Mouse (Mus musculus) cerebral cortex, adult 2 months (tissue): ENCODE measurements around the gene Kctd10.

Source experiments
- WGBS: fragments of 180-500 bp; shearing (Covaris S2); methylation state at CpG from one replicate; pipeline ENCODE4 v1.1.7; 2018; 5-methylcytosine and 5-hydroxymethylcytosine counted together

Gene Kctd10

GRCm38 (mm10) chr5:114378936-114379335 is 1.4 kb downstream of the Kctd10 start:
- WGBS: 43% methylated on average over 6 of the region's 6 CpGs

GRCm38 (mm10) chr5:114378177-114378920 is 2.0 kb downstream of the Kctd10 start:
- WGBS: 50% methylated on average over 10 of the region's 10 CpGs

DNA sequence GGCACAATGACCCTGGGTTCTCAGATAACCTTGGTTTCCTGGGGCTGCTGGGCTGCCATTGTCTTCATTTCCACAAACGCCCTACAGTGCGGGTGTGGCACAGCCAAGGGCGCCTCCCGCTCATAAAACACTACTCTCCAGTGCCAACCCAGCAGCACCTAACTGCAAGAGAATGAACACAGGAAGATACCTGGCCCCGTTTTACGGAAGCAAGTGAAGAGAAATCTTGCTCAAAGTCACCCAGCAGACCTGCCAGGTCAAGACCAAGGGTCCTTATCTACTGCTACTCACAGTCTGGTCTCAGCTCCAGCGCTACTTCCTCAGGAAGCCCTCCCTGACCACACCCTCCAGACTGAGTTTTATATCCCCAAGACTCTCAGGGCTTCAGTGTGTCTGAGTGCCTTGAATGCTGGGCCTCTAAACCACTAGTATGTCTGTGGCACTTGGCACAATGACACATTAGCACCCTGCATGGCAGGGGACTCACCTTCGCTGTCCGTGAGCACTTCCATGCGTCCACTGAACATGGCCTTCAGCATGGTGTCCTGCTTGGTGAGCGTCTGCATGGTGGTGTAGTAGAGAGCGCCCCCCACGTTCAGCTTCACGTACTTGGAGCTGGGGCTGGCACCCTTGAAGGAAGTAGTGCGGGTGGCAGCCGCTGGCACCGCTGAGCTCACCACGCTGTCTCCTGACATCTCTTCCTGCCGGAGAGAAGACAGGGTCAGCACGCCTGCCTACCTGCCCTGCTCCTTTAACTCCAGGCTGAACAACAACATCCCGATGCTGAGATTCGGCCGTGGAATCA is 5.7 kb downstream of the Kctd10 start:
- 81% methylated on average over 23 of the region's 23 CpGs for WGBS

- WGBS: 84% methylated on average over 9 of the region's 9 CpGs
Measured at GRCm38 (mm10) chr5:114373581-114373980, 6.7 kb downstream of the Kctd10 start.

- WGBS: 48% methylated on average over 11 of the region's 11 CpGs
Measured at GRCm38 (mm10) chr5:114373174-114373573, 7.1 kb downstream of the Kctd10 start.

DNA sequence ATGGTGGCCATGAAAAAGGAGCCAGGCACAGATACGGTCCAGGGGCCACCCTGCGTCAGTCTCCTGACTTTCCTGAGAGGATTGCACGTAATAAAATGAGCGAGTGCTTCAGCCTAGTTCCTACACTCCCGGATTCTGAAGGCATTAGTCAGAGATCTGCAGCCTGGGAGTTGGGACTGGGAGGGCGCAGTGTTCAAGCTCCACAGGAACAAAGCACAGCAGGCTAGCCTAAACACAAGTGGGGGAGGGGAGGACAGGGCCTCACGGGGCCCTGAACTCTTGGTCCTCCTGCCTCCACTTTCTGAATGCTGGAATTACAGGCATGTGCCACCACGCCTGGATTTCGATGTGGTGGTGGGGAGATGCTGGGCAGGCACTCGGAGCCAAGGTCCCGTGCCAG is 7.7 kb downstream of the Kctd10 start:
- WGBS: 56% methylated on average over 11 of the region's 11 CpGs

GRCm38 (mm10) chr5:114371731-114372473 is 8.4 kb downstream of the Kctd10 start:
- WGBS: 72% methylated on average over 25 of the region's 25 CpGs

GRCm38 (mm10) chr5:114371331-114371730 is 9.0 kb downstream of the Kctd10 start:
- 70% methylated on average over 3 of the region's 3 CpGs for WGBS

DNA sequence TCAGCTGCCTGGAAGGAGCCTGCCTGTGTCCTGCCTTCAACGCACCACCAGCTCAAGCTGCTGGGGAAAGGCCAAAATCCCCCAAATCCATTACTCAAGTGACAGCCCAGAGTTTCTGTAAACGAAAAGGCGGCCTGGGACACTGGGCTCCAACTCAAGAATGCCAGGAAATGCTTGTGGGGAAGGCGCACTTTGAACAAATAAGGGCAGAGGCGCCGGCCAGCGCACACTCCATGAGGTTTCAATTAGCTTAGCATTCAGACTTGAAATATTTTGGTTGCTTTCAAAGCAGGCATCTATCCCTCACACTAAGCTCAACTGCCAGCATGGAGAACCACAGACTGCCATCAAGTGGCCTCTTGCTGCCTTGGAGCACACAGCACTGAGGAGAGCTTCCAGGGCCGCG is 9.9 kb downstream of the Kctd10 start:
- WGBS: 57% methylated on average over 9 of the region's 9 CpGs

- WGBS: 69% methylated on average over 9 of the region's 9 CpGs
Measured at GRCm38 (mm10) chr5:114369921-114370320, 10.4 kb downstream of the Kctd10 start.

GRCm38 (mm10) chr5:114368803-114369496 is 11.4 kb downstream of the Kctd10 start:
- WGBS: 82% methylated on average over 16 of the region's 16 CpGs

GRCm38 (mm10) chr5:114368121-114368520 is 12.2 kb downstream of the Kctd10 start:
- 84% methylated on average over 14 of the region's 14 CpGs for WGBS

GRCm38 (mm10) chr5:114365043-114365752 is 15.1 kb downstream of the Kctd10 start:
- WGBS: 67% methylated on average over 23 of the region's 23 CpGs

DNA sequence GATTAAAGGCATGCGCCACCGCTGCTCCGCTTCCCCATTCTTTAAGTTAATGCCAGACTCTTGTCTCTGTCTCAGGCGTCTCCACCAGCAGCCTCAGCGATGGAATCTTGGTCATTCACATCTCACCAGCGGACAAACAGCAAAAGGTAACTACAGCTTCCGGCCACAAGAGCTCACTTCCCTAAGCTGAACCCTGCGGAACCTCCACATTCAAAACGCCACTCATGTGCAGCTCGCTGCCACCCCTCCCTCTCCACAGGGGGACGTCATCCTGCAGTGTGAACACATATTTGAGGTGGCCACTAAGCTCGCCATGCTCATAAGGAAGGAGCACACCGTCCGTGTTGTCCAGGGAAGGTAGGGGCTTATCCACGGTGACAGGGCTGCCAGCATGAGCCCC is 19.3 kb downstream of the Kctd10 start:
- 91% methylated on average over 15 of the region's 15 CpGs for WGBS

- WGBS: 79% methylated on average over 8 of the region's 8 CpGs
Measured at GRCm38 (mm10) chr5:114359586-114359985, 20.7 kb downstream of the Kctd10 start.

DNA sequence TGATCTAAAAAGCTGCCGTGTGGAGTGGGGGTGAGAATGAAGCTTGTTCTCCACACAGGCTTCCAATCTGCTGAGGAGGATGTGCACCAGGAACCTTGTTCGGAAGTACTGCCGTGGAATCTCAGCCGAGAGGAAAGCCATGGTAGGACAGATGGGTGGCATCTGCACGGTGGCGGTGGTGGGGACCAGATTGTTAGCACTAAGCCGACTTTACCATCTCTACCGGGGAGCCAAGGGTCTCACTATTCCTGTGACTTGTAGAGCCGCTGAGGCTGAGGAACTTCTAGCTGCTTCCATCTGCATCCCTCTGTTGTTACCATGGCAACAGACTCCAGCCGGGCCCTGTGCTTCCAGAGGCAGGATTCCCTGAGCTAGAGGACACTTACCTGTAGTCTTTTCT is 21.5 kb downstream of the Kctd10 start:
- 53% methylated on average over 10 of the region's 10 CpGs for WGBS

DNA sequence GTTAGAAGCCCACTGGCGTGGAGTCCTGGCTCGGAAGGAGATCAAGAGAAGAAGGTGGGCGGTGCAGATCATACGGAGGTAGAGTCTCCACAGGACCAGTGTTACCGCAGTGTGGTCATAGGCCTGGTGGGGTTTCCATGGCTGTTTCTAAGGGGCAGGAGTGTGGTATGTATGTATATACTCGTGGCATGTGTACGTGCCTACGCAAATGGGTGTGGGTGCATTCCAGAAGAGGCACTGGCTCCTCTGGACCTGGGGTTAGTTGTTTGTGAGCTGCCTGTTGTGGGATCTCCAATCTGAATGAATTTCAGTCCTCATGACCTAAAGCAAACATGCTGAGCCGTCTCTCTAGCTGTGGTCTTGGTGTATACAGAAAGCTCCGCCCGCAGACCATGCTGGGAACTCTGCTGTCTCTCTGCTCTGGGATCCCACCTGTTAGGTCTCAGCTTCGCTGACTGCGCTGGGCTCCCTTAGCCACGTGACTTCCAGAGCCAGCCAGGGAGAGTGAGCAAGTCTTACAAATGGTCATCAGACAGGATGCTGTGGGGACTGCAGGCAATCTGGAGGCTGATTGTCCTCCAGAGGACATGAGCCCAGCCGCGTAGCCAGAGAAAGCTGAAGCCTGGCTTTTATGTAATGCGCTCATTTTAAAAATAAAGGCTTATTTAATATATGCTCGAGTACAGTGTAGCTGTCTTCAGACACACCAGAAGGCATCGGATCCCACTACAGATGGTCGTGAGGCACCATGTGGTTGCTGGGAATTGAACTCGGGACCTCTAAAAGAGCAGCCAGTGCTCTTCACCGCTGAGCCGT is 23.2 kb downstream of the Kctd10 start:
- WGBS: 30% methylated on average over 23 of the region's 23 CpGs

DNA sequence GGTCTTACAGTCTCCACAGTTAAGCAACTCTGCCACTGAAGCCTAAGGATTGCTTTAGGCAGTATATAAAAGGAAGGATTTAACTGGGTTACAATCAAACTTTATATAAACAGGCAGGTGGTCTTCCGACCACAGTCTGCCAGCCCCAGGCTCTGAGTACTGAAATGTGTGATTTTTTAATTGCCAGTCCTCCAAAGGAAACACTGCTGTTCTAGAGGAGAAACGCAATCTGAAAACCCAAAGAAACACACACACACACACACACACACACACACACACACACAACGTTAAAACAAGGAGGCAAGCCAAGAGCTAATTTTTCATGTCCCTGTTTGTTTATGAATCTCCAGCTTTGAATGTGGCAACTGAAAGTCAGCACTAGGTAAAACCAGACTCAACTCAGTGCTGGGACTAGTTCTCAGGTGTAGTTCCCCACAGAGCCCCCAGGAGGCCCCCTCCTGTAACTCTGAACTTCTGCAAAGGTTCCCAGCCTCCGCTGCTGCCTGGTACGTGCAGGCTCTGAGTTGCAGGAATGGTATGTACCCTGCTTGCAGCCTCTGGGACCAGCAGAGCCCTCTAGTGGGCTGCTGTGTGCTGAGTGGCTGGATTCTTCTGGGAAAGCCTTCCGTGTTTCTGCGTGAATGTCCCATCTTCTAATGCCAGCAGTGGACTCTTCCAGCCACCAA is 23.9 kb downstream of the Kctd10 start:
- WGBS: 6% methylated on average over 7 of the region's 7 CpGs

DNA sequence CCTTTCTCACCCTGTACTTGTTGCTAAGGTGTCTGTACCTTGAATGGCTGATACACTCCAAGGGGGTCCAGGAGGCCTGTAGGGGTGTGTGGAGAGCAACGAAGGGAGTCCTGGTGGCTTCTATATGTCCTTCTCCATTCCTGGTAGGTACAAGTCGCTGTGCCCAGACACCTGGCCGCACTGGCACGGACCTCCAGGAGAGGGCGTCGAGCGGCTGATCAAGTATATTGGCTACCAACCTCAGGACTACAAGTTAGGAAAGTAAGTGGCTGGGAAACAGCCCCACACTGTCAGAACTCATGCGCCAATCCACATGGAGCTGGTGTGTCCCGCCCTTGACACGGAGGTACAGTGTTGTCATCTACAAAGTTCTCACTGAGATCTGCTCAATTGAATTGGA is 28.8 kb downstream of the Kctd10 start:
- 78% methylated on average over 10 of the region's 10 CpGs for WGBS

DNA sequence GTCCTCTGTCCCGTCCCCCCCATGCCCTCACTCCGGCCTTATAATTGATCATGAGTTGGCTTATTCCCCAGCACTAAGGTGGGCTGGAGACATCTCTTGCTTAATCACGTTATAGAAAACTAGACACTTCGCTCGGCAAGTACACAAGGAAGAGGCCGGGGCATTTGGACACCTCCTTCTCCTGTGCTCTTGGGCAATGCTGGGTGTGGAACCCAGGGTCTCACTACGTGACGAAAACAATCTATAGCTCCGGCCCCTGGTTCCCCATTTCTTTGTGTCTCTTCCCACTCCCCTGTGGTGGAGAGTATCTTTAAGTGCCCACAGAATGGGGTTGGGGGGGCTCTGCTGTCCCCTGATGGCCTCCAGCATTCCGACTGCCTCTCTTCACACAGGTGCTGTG is 33.3 kb downstream of the Kctd10 start:
- 77% methylated on average over 10 of the region's 10 CpGs for WGBS
